Mouse (Mus musculus) forebrain, embryonic 16.5 days (tissue): ENCODE data around the gene Fam129a. TPM values are rescaled to one million over a fixed set of nuclear protein-coding genes. Genes with fewer than 3 reads are reported as not detected.

Source experiments
- ATAC-seq: fragments of 200-750 bp; cut with Nextera tagmentation; 2 replicates; pipeline ENCODE4 v1.8.0; 2017; ENCODE audit warnings: mild to moderate bottlenecking, moderate library complexity
- H3K27ac ChIP-seq: fragments of 300-500 bp; sonication (generic); 2 replicates; pipeline ENCODE4 v1.5.1; 2014; ENCODE audit warnings: low read length, control low read depth
- H3K27me3 ChIP-seq: fragments of 300-500 bp; sonication (generic); replicated peaks from 2 replicates; pipeline ENCODE4 v1.6.1; 2014; ENCODE audit warnings: low read length; ENCODE audit not compliant: control insufficient read depth, insufficient read depth
- H3K36me3 ChIP-seq: fragments of 300-500 bp; sonication (generic); 2 replicates; pipeline ENCODE4 v1.6.1; 2014; ENCODE audit not compliant: control insufficient read depth, insufficient read depth
- H3K4me1 ChIP-seq: fragments of 300-500 bp; sonication (generic); replicated peaks from 2 replicates; pipeline ENCODE4 v1.6.1; 2014; ENCODE audit warnings: low read length; ENCODE audit not compliant: control insufficient read depth, insufficient read depth
- H3K4me2 ChIP-seq: fragments of 300-500 bp; sonication (generic); 2 replicates; pipeline ENCODE4 v1.6.1; 2014; ENCODE audit warnings: mild to moderate bottlenecking, low read length, control low read depth
- H3K4me3 ChIP-seq: fragments of 300-500 bp; sonication (generic); replicated peaks from 2 replicates; pipeline ENCODE4 v1.5.1; 2014; ENCODE audit warnings: mild to moderate bottlenecking, low read length, control low read depth
- H3K9ac ChIP-seq: fragments of 300-500 bp; sonication (generic); replicated peaks from 2 replicates; pipeline ENCODE4 v1.6.1; 2014; ENCODE audit warnings: low read depth, low read length, control low read depth
- H3K9me3 ChIP-seq: fragments of 300-500 bp; sonication (generic); 2 replicates; pipeline ENCODE4 v1.6.1; 2016; ENCODE audit warnings: low read length; ENCODE audit not compliant: control insufficient read depth
- WGBS: fragments of 180-500 bp; shearing (Covaris S2); extraction: QIAGEN DNeasy Blood & Tissue Kit; methylation state at CpG from one replicate; pipeline ENCODE4 v1.1.7; 2014; 5-methylcytosine and 5-hydroxymethylcytosine counted together
- polyA plus RNA-seq: library from polyadenylated mRNA; unstranded; fragments of >200 nt; fragmentation: Nextera tagmentation; extraction: Ambion mirVana; gene quantifications from 2 replicates; pipeline ENCODE4 v1.2.1, GENCODE M21; 2015

The Fam129a gene
- polyA plus RNA-seq, 1 experiment from 2014 or later, result 0.68 TPM

- peaks cover 3% of the 10 kb centered on the region; the same call in 1 of the 2 replicates for H3K4me1 ChIP-seq
- ATAC-seq, result no peak
- WGBS, result 58% methylated on average over 11 of the region's 11 CpGs
- H3K9ac ChIP-seq, result no peak overlapping the region
- no peak overlapping the region for H3K27ac ChIP-seq
- no peaks in the 10 kb centered on the region for H3K9me3 ChIP-seq
- no peaks in the 10 kb centered on the region for H3K36me3 ChIP-seq
- no peaks in the 10 kb centered on the region for H3K27me3 ChIP-seq
- no peak overlapping the region for H3K4me2 ChIP-seq
- no peak overlapping the region for H3K4me3 ChIP-seq
Measured at GRCm38 (mm10) chr1:151560536-151560935, 10.4 kb upstream of the Fam129a start.

- no peaks in the 10 kb centered on the region for H3K27me3 ChIP-seq
- no peaks in the 10 kb centered on the region for H3K36me3 ChIP-seq
- no peak overlapping the region for H3K4me3 ChIP-seq
- H3K9me3 ChIP-seq, result no peaks in the 10 kb centered on the region
- 36% methylated on average over 5 of the region's 5 CpGs for WGBS
- H3K27ac ChIP-seq, result no peak overlapping the region
- H3K9ac ChIP-seq, result no peak overlapping the region
- peaks cover 3% of the 10 kb centered on the region; the same call in 1 of the 2 replicates for H3K4me1 ChIP-seq
- ATAC-seq, result peak; percentile 52; the same call in 1 of the 2 replicates
- no peak overlapping the region; the same call in 1 of the 2 replicates for H3K4me2 ChIP-seq
Measured at GRCm38 (mm10) chr1:151563401-151563800, 7.6 kb upstream of the Fam129a start.

GRCm38 (mm10) chr1:151563893-151564292, 7.1 kb upstream of the Fam129a start:
- H3K27me3 ChIP-seq, result no peaks in the 10 kb centered on the region
- no peak overlapping the region for H3K27ac ChIP-seq
- ATAC-seq, result peak; percentile 54; the same call in 1 of the 2 replicates
- WGBS, result 36% methylated on average over 6 of the region's 6 CpGs
- no peak overlapping the region for H3K9ac ChIP-seq
- no peaks in the 10 kb centered on the region for H3K36me3 ChIP-seq
- peak overlapping the region; percentile 33 for H3K4me2 ChIP-seq
- no peaks in the 10 kb centered on the region for H3K9me3 ChIP-seq
- no peak overlapping the region for H3K4me3 ChIP-seq
- peaks cover 3% of the 10 kb centered on the region; the same call in 1 of the 2 replicates for H3K4me1 ChIP-seq

- H3K36me3 ChIP-seq, result no peaks in the 10 kb centered on the region
- peaks cover 3% of the 10 kb centered on the region; the same call in 1 of the 2 replicates for H3K4me1 ChIP-seq
- H3K9me3 ChIP-seq, result no peaks in the 10 kb centered on the region
- H3K4me2 ChIP-seq, result no peak overlapping the region
- no peak overlapping the region for H3K27ac ChIP-seq
- H3K9ac ChIP-seq, result no peak overlapping the region
- WGBS, result 13% methylated on average over 12 of the region's 12 CpGs
- H3K4me3 ChIP-seq, result no peak overlapping the region
- peak; percentile 80 for ATAC-seq
- no peaks in the 10 kb centered on the region for H3K27me3 ChIP-seq
Measured at GRCm38 (mm10) chr1:151564377-151564776, 6.6 kb upstream of the Fam129a start.

- 80% methylated on average over 7 of the region's 7 CpGs for WGBS
- ATAC-seq, result no peak
- H3K9ac ChIP-seq, result no peak overlapping the region
- no peaks in the 10 kb centered on the region for H3K9me3 ChIP-seq
- no peak overlapping the region for H3K4me2 ChIP-seq
- peaks cover 9% of the 10 kb centered on the region for H3K4me1 ChIP-seq
- no peak overlapping the region for H3K4me3 ChIP-seq
- H3K27ac ChIP-seq, result no peak overlapping the region
- H3K27me3 ChIP-seq, result peaks cover 6% of the 10 kb centered on the region; the same call in 1 of the 2 replicates
- H3K36me3 ChIP-seq, result no peaks in the 10 kb centered on the region
Measured at GRCm38 (mm10) chr1:151568682-151569081, 2.3 kb upstream of the Fam129a start.

DNA sequence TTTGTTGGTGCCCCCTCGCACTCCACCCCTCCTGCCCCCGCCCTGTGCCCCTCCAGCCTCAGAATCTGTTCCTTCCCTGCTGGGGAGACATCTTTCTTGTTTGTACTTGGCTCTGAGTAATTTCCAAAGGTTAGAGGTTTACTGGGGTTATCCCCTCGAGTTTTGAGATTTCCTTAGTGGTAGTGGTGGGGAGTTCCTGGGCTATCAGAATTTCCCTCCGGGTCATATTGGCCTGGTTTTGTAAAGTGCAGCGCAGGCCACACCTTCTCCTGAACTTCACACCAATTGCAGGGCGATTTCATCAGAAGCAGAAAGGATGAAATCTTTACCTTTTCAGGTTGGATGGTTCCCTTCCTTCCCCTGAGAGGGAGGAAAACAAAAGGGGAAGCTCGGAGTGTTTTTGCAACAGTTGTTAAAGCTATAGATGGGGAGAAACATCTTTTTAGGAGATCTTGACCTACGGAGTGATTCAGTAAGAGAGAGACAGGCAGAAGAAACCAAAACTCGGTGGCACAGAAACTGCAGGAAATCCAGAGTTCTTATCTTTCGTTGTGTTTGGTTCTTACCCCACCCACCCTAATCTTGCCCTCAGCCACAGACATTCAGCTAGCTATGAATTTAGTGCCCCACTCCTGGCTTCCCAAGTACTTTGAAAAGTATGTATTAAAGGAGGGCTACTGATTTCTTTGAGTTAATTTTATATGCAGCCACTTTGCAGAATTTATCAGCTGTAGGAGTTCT, 1.0 kb downstream of the Fam129a start:
- Histone ChIP-seq H3K4me3 (peak overlapping the region; percentile 38), H3K9me3 (no peaks in the 10 kb centered on the region), H3K27me3 (peaks cover 6% of the 10 kb centered on the region; the same call in 1 of the 2 replicates), H3K4me2 (peak overlapping the region; percentile 60; the same call in 1 of the 2 replicates), H3K9ac (no peak overlapping the region; the same call in 1 of the 2 replicates), H3K27ac (no peak overlapping the region), H3K4me1 (peaks cover 5% of the 10 kb centered on the region), H3K36me3 (no peaks in the 10 kb centered on the region)
- WGBS, result 35% methylated on average over 10 of the region's 10 CpGs
- no peak for ATAC-seq

DNA sequence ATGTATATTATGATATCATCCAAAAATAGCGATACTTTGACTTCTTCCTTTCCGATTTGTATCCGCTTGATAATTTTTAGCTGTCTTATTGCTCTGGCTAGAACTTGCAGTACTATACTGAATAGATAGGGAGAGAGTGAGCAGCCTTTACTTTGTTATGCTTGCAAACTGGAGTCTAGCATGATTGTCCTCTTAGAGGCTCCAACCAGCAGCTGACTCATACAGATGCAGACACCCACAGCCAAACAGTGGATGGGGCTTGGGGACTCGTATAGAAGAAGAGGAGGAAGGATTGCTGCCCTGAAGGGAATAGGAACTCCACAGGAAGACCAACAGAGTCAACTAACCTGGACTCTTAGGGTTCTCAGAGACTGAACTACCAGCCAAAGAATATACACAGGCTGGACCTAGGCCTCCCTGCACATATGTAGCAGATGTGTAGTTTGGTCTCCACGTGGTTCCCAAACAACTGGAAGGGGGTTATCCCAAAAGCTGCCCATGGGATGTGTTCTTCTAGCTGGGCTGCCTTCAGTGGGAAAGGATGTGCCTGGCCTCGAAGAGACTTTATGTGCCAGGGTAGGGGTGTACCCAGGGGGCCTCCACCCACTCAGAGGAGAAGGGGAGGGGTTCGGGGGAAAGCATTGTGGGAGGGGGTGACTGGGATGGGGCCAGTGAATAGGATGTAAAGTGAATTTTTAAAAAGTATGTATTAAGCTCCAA, 1.8 kb downstream of the Fam129a start:
- WGBS, result 82% methylated on average over 7 of the region's 7 CpGs
- no peak overlapping the region for H3K9ac ChIP-seq
- H3K9me3 ChIP-seq, result no peaks in the 10 kb centered on the region
- no peaks in the 10 kb centered on the region for H3K36me3 ChIP-seq
- ATAC-seq, result no peak
- peaks cover 6% of the 10 kb centered on the region; the same call in 1 of the 2 replicates for H3K27me3 ChIP-seq
- H3K4me3 ChIP-seq, result no peak overlapping the region
- no peak overlapping the region for H3K4me2 ChIP-seq
- no peak overlapping the region for H3K27ac ChIP-seq
- peaks cover 5% of the 10 kb centered on the region for H3K4me1 ChIP-seq

- H3K27me3 ChIP-seq, result no peaks in the 10 kb centered on the region
- no peak overlapping the region for H3K9ac ChIP-seq
- 0 out of 2 replicates have a peak, but pooled peaks cover 3% of the 10 kb centered on the region for H3K4me1 ChIP-seq
- H3K27ac ChIP-seq, result no peak overlapping the region
- H3K4me2 ChIP-seq, result no peak overlapping the region
- H3K9me3 ChIP-seq, result no peaks in the 10 kb centered on the region
- ATAC-seq, result peak; percentile 45; the same call in 1 of the 2 replicates
- H3K36me3 ChIP-seq, result no peaks in the 10 kb centered on the region
- WGBS, result 57% methylated on average over 8 of the region's 8 CpGs
- H3K4me3 ChIP-seq, result no peak overlapping the region
Measured at GRCm38 (mm10) chr1:151580200-151580982, 9.4 kb downstream of the Fam129a start.

- H3K9ac ChIP-seq, result no peak overlapping the region
- no peak for ATAC-seq
- H3K4me2 ChIP-seq, result no peak overlapping the region
- no peak overlapping the region for H3K27ac ChIP-seq
- no peaks in the 10 kb centered on the region for H3K36me3 ChIP-seq
- no peak overlapping the region for H3K4me3 ChIP-seq
- WGBS, result 85% methylated on average over 6 of the region's 6 CpGs
- H3K9me3 ChIP-seq, result no peaks in the 10 kb centered on the region
- no peaks in the 10 kb centered on the region for H3K27me3 ChIP-seq
- 0 out of 2 replicates have a peak, but pooled peaks cover 3% of the 10 kb centered on the region for H3K4me1 ChIP-seq
Measured at GRCm38 (mm10) chr1:151581454-151581853, 10.5 kb downstream of the Fam129a start.
